Mouse (Mus musculus) MEL (cell line): ENCODE data around the gene Rab12.

Experiments
- HCFC1 ChIP-seq: IDR thresholded peaks from 2 replicates; pipeline ENCODE4 v1.6.1; 2012; ENCODE audit warnings: low read depth, mild to moderate bottlenecking, inconsistent platforms, low read length, improper control_type of control experiment, moderate library complexity
- POLR2AphosphoS2 ChIP-seq: IDR thresholded peaks from 2 replicates; pipeline ENCODE4 v1.6.1; 2011; ENCODE audit warnings: low read length, improper control_type of control experiment

DNA sequence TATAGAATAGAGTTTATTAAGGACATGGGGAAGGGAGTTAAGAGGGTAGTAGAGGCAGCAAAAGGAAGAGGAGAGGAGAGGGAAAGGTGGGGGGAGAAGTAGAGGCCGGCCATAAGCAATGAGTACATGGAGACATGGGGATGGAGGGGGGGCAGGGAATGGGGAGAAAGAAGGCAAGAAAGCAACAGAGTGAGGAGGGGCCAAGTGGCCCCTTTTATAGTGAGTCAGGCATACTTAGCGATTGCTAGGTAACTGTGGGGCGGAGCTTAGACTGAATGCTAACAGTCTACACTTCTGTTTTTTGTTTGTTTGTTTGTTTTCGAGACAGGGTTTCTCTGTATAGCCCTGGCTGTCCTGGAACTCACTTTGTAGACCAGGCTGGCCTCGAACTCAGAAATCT lies 38.2 kb downstream of the Rab12 start:
- TF ChIP-seq POLR2AphosphoS2: no peak
- TF ChIP-seq HCFC1: no peak
